Mouse (Mus musculus) heart, adult 2 months (tissue): Measurements from ENCODE around the gene Copz2.

ENCODE experiments used
- CTCF ChIP-seq: fragments of 200-600 bp; IDR thresholded peaks from 2 replicates; pipeline ENCODE4 v1.8.1; 2022; ENCODE audit warnings: antibody characterized with exemption, mild to moderate bottlenecking, moderate library complexity
- EP300 ChIP-seq: fragments of 200-500 bp; IDR thresholded peaks from 2 replicates; pipeline ENCODE4 v1.6.1; 2011; ENCODE audit warnings: low read depth, low read length, control low read depth; ENCODE audit not compliant: insufficient read depth
- POLR2A ChIP-seq: fragments of 200-500 bp; IDR thresholded peaks from 2 replicates; pipeline ENCODE4 v1.6.1; 2011; ENCODE audit warnings: mild to moderate bottlenecking, low read depth, low read length, control low read depth; ENCODE audit not compliant: insufficient read depth

- no peak for TF ChIP-seq POLR2A
- no peak for TF ChIP-seq CTCF
- no peak for TF ChIP-seq EP300
Measured at GRCm38 (mm10) chr11:96828881-96829280, 20.8 kb upstream of the Copz2 start.
